Mouse (Mus musculus) midbrain, embryonic 14.5 days (tissue): ENCODE data around the gene Mapk6. TPM values are rescaled to one million over a fixed set of nuclear protein-coding genes. Genes with fewer than 3 reads are reported as not detected.
A peak's percentile ranks its signal among the peaks of the same experiment; 100 is the strongest.

Experiments used
- ATAC-seq: fragments of 200-750 bp; cut with Nextera tagmentation; 2 replicates; pipeline ENCODE4 v1.8.0; 2017; ENCODE audit warnings: moderate number of reproducible peaks, moderate library complexity; ENCODE audit not compliant: low FRiP score, low TSS enrichment
- DNase-seq: peaks from one replicate; pipeline ENCODE4 v3.0.0-alpha.2; 2015
- H3K27ac ChIP-seq: fragments of 300-500 bp; sonication (generic); replicated peaks from 2 replicates; pipeline ENCODE4 v1.5.1; 2014; ENCODE audit warnings: mild to moderate bottlenecking, low read depth, low read length, moderate library complexity
- H3K27me3 ChIP-seq: fragments of 300-500 bp; sonication (generic); 2 replicates; pipeline ENCODE4 v1.6.1; 2014; ENCODE audit warnings: low read length, control low read depth, mixed read lengths; ENCODE audit not compliant: control insufficient read depth, insufficient read depth
- H3K36me3 ChIP-seq: fragments of 300-500 bp; sonication (generic); 2 replicates; pipeline ENCODE4 v1.6.1; 2014; ENCODE audit warnings: low read length, control low read depth; ENCODE audit not compliant: control insufficient read depth, insufficient read depth
- H3K4me1 ChIP-seq: fragments of 300-500 bp; sonication (generic); 2 replicates; pipeline ENCODE4 v1.6.1; 2014; ENCODE audit warnings: mild to moderate bottlenecking, antibody characterized with exemption, low read length, control low read depth; ENCODE audit not compliant: control insufficient read depth, insufficient read depth
- H3K4me2 ChIP-seq: fragments of 300-500 bp; sonication (generic); 2 replicates; pipeline ENCODE4 v1.6.1; 2014; ENCODE audit warnings: mild to moderate bottlenecking, low read length, moderate library complexity
- H3K4me3 ChIP-seq: fragments of 300-500 bp; sonication (generic); replicated peaks from 2 replicates; pipeline ENCODE4 v1.5.1; 2014; ENCODE audit warnings: low read depth, low read length
- H3K9ac ChIP-seq: fragments of 300-500 bp; sonication (generic); replicated peaks from 2 replicates; pipeline ENCODE4 v1.6.1; 2014; ENCODE audit warnings: mild to moderate bottlenecking, low read length, moderate library complexity
- H3K9me3 ChIP-seq: fragments of 300-500 bp; sonication (generic); 2 replicates; pipeline ENCODE4 v1.6.1; 2016; ENCODE audit warnings: low read length, control low read depth, mixed read lengths; ENCODE audit not compliant: control insufficient read depth
- WGBS: fragments of 180-500 bp; shearing (Covaris S2); extraction: QIAGEN DNeasy Blood & Tissue Kit; methylation state at CpG from one replicate; pipeline ENCODE4 v1.1.7; 2014; 5-methylcytosine and 5-hydroxymethylcytosine counted together
- polyA plus RNA-seq: library from polyadenylated mRNA; unstranded; fragments of >200 nt; fragmentation: Nextera tagmentation; extraction: Ambion mirVana; gene quantifications from 2 replicates; pipeline ENCODE4 v1.2.1, GENCODE M21; 2014

Mapk6 gene
- polyA plus RNA-seq, 1 experiment from 2014 or later: 208 TPM

DNA sequence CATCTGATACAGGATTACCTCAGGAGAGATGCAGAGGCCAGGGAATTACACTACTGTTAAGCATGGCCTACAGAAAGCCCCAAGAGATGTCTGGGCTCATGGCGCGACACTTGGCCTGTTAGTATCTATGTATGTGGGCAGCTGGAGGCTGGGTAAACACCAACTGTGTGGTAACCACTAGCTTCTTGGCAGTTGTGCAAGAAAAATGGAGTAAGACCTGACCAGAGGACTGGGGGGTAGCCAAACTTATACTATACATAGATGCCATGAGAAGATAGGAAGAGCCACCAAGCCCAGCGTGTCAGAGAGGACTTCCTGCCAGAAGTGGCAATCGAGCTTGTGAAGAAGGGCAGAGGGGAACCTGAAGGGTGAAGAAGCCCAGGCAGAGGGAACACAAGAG lies 47.6 kb downstream of the Mapk6 start:
- H3K4me1 ChIP-seq: no peaks in the 10 kb centered on the region
- 87% methylated on average over 4 of the region's 4 CpGs for WGBS
- no peak overlapping the region for H3K4me3 ChIP-seq
- no peak overlapping the region for H3K9ac ChIP-seq
- no peak overlapping the region for H3K27ac ChIP-seq
- H3K4me2 ChIP-seq: no peak overlapping the region
- DNase-seq (no peak), ATAC-seq (no peak)
- no peaks in the 10 kb centered on the region for H3K9me3 ChIP-seq
- no peaks in the 10 kb centered on the region for H3K27me3 ChIP-seq
- H3K36me3 ChIP-seq: no peaks in the 10 kb centered on the region

- H3K27me3 ChIP-seq: no peaks in the 10 kb centered on the region
- H3K9ac ChIP-seq: no peak overlapping the region
- H3K4me2 ChIP-seq: no peak overlapping the region
- no peaks in the 10 kb centered on the region for H3K4me1 ChIP-seq
- DNase-seq (peak; percentile 83), ATAC-seq (no peak)
- no peaks in the 10 kb centered on the region for H3K9me3 ChIP-seq
- H3K36me3 ChIP-seq: no peaks in the 10 kb centered on the region
- WGBS: 39% methylated on average over 5 of the region's 5 CpGs
- no peak overlapping the region for H3K4me3 ChIP-seq
- H3K27ac ChIP-seq: no peak overlapping the region
These were observed 48.1 kb downstream of the Mapk6 start for GRCm38 (mm10) chr9:75361699-75362098.

DNA sequence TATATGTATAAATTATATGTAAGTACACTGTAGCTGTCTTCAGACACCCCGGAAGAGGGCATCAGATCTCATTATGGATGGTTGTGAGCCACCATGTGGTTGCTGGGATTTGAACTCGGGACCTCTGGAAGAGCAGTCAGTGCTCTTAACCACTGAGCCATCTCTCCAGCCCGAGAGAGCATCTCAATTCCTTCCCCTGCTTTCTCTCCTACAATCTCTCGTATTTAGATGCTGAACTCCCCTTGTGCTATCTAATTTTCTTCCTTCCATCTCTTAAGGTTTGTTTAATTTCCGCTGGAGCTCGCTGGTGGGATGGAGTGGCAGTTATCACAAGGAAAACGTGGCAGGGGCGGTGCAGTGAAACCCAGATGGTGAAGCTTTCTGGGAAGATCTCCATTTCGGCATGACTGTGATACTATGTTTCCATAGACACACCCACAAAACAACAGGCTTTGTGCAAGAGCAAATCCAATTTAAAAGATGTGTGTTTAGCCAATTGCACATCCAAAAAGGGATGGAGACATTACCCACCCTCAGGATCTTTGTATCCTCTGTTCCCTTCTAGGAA lies 52.6 kb downstream of the Mapk6 start:
- ATAC-seq: no peak
- no peak for DNase-seq

DNA sequence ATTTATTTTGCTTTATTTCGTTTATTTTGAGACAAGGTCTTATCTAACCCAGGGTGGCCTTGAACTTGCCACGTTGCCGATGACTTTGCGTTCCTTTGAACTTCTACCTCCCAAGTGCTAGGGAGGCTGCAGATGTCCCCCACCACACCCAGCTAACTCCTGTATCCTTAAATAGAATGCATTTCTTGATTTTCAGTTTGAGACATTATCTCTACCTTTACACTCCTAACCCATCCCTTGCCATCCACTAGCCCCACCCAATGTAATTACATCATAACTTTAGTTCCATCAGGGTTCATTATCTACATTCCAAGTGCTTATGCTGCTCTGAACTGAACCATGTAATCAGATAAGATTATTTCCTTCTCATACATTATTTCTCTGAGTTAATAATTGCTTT lies 54.0 kb downstream of the Mapk6 start:
- H3K27ac ChIP-seq: no peak overlapping the region
- no peaks in the 10 kb centered on the region for H3K36me3 ChIP-seq
- no peaks in the 10 kb centered on the region for H3K4me1 ChIP-seq
- H3K4me3 ChIP-seq: no peak overlapping the region
- no peak overlapping the region for H3K4me2 ChIP-seq
- WGBS: 89% methylated on average over 4 of the region's 4 CpGs
- DNase-seq (no peak), ATAC-seq (no peak)
- no peak overlapping the region for H3K9ac ChIP-seq
- no peaks in the 10 kb centered on the region for H3K9me3 ChIP-seq
- no peaks in the 10 kb centered on the region for H3K27me3 ChIP-seq

More for the DNA sequence above, 52.6 kb downstream of the Mapk6 start:
- Histone ChIP-seq H3K9me3 (no peaks in the 10 kb centered on the region), H3K4me3 (no peak overlapping the region), H3K4me2 (no peak overlapping the region), H3K27ac (no peak overlapping the region), H3K9ac (no peak overlapping the region), H3K27me3 (no peaks in the 10 kb centered on the region), H3K4me1 (no peaks in the 10 kb centered on the region), H3K36me3 (no peaks in the 10 kb centered on the region)
- WGBS: 78% methylated on average over 9 of the region's 9 CpGs

- no peaks in the 10 kb centered on the region for H3K9me3 ChIP-seq
- H3K4me2 ChIP-seq: no peak overlapping the region
- H3K9ac ChIP-seq: no peak overlapping the region
- H3K27me3 ChIP-seq: no peaks in the 10 kb centered on the region
- WGBS: 76% methylated on average over 8 of the region's 8 CpGs
- no peak for ATAC-seq
- no peak for DNase-seq
- H3K36me3 ChIP-seq: no peaks in the 10 kb centered on the region
- no peak overlapping the region for H3K27ac ChIP-seq
- H3K4me3 ChIP-seq: no peak overlapping the region
- H3K4me1 ChIP-seq: no peaks in the 10 kb centered on the region
These were observed 56.7 kb downstream of the Mapk6 start for GRCm38 (mm10) chr9:75353094-75353493.

DNA sequence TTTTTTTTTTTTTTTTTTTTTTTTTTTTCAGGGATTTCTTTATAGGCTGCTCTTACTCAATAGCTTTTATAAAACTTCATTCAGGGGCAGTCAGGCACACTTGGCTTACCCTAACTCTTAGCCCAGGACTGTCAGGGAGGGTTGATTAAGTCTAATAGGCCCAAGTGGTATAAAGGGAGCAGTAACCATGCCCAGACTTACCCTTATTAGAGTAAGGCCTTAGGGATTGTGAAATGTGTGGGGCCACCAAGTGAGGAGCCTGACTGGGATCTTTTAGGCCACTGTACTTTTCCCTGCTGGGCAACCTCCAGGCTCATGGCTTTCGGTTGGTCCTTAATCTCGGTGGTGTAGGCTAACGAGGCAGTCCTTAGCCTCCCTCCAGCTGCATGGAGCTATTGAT lies 61.2 kb downstream of the Mapk6 start:
- DNase-seq: no peak
- H3K9ac ChIP-seq: no peak overlapping the region
- WGBS: 58% methylated on average over 3 of the region's 3 CpGs

DNA sequence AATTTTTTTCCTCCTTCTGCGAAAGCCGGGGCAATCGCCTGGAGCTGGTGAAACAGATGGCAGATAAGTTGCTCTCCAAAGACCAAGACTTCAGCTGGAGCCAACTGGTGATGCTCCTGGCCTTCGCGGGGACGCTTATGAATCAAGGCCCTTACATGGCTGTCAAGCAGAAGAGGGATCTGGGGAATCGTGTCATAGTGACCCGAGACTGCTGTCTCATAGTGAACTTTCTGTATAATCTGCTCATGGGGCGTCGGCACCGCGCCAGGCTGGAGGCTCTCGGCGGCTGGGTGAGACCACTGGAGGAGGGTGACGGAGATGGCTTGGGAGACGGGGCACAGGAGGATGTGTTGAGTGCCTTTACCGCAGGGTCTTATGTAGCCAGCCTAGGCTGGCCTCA lies 61.7 kb downstream of the Mapk6 start:
- WGBS: 94% methylated on average over 17 of the region's 17 CpGs
- Histone ChIP-seq H3K9me3 (no peaks in the 10 kb centered on the region), H3K36me3 (peaks cover 26% of the 10 kb centered on the region), H3K4me2 (no peak overlapping the region), H3K27me3 (no peaks in the 10 kb centered on the region), H3K4me3 (no peak overlapping the region), H3K27ac (no peak overlapping the region), H3K4me1 (no peaks in the 10 kb centered on the region), H3K9ac (no peak overlapping the region)
- DNase-seq (no peak), ATAC-seq (no peak)

More for the DNA sequence above, 61.2 kb downstream of the Mapk6 start:
- ATAC-seq: no peak
- Histone ChIP-seq H3K27me3 (no peaks in the 10 kb centered on the region), H3K4me1 (no peaks in the 10 kb centered on the region), H3K9me3 (no peaks in the 10 kb centered on the region), H3K4me2 (no peak overlapping the region), H3K27ac (no peak overlapping the region), H3K36me3 (peaks cover 26% of the 10 kb centered on the region), H3K4me3 (no peak overlapping the region)

DNA sequence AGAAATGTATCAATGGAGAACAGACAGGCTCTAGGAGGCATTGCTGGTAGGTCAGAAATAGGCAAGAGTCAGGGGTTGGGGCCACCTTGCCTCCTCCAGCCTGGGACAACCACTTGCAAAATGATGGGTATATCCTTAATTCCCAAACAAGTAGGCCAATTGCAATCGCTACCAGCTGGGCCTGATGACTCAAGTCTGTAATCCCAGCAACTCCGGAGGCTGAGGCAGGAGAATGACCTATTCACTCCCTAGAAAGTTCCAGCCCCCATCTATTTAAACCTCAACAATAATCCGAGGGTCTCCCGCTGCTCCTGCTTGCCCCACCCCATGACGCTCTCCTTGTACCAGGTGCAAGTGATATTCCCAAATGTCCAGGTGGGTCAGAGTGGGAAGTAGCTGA lies 62.3 kb downstream of the Mapk6 start, which contains the start of gene Bcl2l10:
TSS of gene Bcl2l10 (plus strand) at position 301 of the 400 bp plus-strand sequence.
- Histone ChIP-seq H3K9me3 (no peaks in the 10 kb centered on the region), H3K27ac (no peak within 1 kb of the TSS), H3K9ac (no peak within 1 kb of the TSS), H3K4me1 (no peaks in the 10 kb centered on the region), H3K4me2 (no peak within 1 kb of the TSS), H3K27me3 (no peaks in the 10 kb centered on the region), H3K4me3 (no peak within 1 kb of the TSS), H3K36me3 (peaks cover 31% of the 10 kb centered on the region)
- WGBS: 93% methylated on average over 5 of the region's 5 CpGs
- ATAC-seq: no peak
- no peak for DNase-seq

GRCm38 (mm10) chr9:75342433-75342832 lies 67.4 kb downstream of the Mapk6 start:
- ATAC-seq (no peak), DNase-seq (no peak)
- H3K4me3 ChIP-seq: no peak overlapping the region
- H3K9me3 ChIP-seq: no peaks in the 10 kb centered on the region
- H3K27me3 ChIP-seq: no peaks in the 10 kb centered on the region
- no peak overlapping the region for H3K9ac ChIP-seq
- peaks cover 70% of the 10 kb centered on the region for H3K36me3 ChIP-seq
- no peak overlapping the region for H3K27ac ChIP-seq
- WGBS: 84% methylated on average over 4 of the region's 4 CpGs
- no peak overlapping the region for H3K4me2 ChIP-seq
- no peaks in the 10 kb centered on the region for H3K4me1 ChIP-seq
